Mouse (Mus musculus): Measurements from ENCODE around the gene Tmsb10.

Tmsb10 gene

DNA sequence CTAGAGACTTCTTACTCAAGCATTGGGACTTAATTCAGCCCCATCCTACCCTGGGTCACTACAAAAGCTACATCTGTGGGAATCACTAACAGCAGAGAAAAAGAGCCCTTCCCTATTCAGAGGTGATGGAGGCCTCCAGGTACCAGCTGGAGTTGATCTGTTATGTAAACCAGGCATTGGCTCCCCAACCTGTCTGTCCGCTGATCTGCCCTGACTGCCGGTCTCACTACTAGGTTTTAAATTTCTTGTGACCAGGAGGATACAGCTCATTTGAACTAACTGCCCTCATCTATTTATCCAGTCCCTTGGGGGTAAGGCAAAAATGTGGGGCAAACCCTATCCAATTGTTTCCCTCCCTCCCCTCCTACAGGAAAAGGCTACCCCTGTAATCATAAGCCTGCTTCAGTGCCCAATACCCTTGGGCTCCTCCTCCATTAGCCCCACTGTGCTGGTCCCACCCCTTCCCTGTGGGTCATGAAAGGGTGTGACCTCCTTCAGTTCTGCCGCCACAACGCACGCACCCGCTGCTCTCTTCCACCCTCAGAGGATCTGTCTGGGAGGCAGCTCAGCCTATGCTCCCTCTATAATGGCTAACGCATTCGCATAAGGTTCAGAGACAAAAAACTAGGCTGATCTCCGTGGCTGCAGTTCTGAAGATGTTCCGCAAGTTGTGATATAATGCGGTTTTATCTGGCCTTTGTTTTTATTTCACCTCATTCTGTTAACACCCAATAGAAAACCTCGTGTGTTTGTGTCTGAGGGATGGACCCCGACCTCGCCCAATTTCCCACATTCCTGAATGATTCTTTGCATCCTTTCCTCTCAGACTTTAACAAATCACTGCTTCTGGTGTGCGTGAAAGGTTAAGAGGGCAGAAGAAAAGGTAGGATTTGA is 2.1 kb downstream of the Tmsb10 start:
- peak in 1 of 2 experiments; percentile 21 for DNase-seq (ENCODE audit: low spot score in 2 of 2)

- no peak for DNase-seq (ENCODE audit: low spot score in 2 of 2)
Measured at GRCm38 (mm10) chr6:72955517-72956198, 2.9 kb downstream of the Tmsb10 start.

GRCm38 (mm10) chr6:72954786-72955185 is 3.8 kb downstream of the Tmsb10 start:
- DNase-seq (ENCODE audit: low spot score in 2 of 2) = no peak

- DNase-seq (ENCODE audit: low spot score in 2 of 2) = no peak
Measured at GRCm38 (mm10) chr6:72952967-72953366, 5.6 kb downstream of the Tmsb10 start.

DNA sequence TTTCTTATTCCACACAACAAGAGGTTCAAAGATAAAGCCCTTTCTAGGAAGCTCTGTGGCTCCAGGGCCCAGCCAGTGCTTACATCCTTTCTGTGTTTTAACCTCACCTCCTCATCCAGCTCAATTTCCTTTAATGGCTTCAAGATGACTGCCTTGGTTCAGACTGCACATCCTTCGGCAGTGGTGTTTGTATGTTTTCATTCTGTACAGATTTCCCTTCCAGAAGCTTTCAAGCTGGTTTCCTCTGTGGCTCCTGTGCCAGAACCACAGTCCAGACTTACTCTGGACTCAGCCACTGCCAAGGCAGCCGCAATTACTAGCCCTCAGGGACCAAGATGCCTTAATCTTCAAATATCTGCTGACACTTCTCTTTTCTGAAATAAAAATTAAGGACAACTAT is 6.3 kb downstream of the Tmsb10 start:
- DNase-seq (ENCODE audit: low spot score in 2 of 2) = no peak

GRCm38 (mm10) chr6:72949161-72949756 is 9.3 kb downstream of the Tmsb10 start:
- DNase-seq (ENCODE audit: low spot score in 2 of 2) = peak; percentile 53 to 87

DNA sequence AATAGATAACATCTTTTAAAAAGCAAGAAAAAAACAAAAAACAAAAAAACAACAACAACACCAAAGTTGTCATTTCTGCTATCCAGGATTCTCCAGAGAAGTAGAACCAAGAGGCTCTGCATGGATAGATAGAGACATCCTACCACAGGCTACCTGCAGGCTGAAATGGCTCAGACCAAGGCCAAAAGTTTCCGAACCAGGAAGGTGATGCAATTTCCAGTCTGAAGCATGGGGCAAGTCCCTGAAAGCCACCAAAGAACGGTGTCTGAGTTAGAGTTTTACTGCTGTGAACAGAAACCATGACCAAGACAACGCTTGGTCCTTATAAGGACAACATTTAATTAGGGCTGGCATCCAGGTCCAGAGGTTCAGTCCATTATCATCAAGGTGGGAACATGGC is 10.2 kb downstream of the Tmsb10 start:
- DNase-seq (ENCODE audit: low spot score in 2 of 2) = no peak

GRCm38 (mm10) chr6:72947960-72948359 is 10.6 kb downstream of the Tmsb10 start:
- no peak for DNase-seq (ENCODE audit: low spot score in 2 of 2)

GRCm38 (mm10) chr6:72940493-72940892 is 18.1 kb downstream of the Tmsb10 start:
- peak in 1 of 2 experiments; percentile 84 for DNase-seq (ENCODE audit: low spot score in 2 of 2)

DNA sequence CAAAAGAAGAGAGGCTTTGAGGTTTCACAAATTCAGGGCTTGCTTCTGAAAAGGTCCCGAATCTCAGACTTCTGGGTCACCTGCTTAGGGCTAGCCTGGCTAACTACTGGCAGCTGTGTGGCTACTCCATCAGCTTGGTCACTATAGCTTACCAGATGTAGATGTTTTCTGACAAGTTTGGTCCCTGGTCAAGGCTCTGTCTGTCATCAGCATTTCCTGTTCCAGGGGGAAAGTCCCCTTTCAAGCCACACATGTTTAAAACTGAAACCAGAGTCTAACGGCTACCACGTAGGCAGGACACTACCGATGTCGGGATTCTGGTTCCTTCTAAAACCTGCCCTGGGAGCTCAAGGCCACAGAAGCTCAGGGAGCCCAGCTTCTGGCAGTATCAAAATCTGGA is 20.7 kb downstream of the Tmsb10 start:
- DNase-seq (ENCODE audit: low spot score in 2 of 2) = no peak

DNA sequence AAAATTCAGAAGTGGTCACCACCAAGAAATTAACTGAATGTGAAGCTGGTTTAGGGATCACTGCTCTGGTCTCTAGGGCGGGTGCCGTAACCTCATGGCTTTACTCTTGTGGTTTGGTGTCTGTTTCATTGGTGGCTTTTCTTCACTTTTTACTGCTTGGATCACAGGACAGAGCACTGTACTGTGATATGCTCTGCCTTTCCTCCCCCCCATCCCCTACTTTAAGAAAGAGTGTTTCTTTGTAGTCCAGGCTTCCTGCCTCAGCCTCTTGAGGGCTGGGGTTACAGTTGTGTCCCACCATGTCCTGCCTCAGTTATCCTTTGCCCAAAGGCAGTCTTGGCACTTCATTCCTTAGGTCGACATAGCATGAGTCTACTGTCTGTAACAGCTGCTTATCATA is 21.1 kb downstream of the Tmsb10 start:
- no peak for DNase-seq (ENCODE audit: low spot score in 2 of 2)

GRCm38 (mm10) chr6:72932955-72933354 is 25.6 kb downstream of the Tmsb10 start:
- DNase-seq (ENCODE audit: low spot score in 2 of 2) = no peak

DNA sequence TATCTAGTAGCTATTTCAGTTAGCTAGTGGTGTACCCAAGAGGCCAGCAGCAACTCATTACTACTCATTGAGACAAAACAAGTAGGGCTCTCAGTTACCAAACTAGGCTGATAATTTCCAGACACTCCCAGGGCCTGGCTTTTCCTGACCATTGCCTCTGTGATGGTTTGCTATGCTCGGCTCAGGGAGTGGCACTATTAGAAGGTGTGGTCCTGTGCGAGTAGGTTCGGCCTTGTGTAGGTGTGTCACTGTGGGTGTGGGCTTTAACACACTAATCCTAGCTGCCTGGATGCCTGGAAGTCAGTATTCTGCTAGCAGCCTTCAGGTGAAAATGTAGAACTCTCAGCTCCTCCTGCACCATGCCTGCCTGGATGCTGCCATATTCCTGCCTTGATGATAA is 27.0 kb downstream of the Tmsb10 start:
- DNase-seq (ENCODE audit: low spot score in 2 of 2) = no peak

DNA sequence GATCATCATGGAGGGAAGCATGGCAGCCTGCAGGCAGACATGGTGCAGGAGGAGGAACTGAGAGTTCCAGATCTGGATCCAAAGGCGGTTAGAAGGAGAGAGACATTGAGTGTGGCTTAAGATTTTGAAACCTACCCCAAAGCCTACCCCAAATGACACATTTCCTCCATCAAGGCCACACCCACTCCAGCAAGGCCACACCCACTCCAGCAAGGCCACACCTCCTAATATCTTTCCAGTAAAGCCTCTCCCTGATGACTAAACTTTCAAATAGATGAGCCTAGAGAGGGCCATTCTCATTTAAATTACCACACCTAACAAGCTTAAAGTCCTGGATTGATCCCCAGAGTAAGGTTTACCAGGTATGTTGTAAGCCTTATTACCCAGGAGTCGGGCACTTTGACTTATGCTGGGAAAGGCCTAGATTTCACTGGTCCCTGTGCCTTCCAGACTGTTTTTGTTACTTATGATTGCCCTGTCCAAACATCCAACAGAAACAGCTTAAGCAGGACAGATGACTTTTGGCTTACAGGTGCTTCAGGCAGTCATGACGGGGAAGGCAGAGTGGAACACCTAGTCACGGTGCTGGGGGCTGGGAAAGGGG is 28.7 kb downstream of the Tmsb10 start:
- no peak for DNase-seq (ENCODE audit: low spot score in 2 of 2)

DNA sequence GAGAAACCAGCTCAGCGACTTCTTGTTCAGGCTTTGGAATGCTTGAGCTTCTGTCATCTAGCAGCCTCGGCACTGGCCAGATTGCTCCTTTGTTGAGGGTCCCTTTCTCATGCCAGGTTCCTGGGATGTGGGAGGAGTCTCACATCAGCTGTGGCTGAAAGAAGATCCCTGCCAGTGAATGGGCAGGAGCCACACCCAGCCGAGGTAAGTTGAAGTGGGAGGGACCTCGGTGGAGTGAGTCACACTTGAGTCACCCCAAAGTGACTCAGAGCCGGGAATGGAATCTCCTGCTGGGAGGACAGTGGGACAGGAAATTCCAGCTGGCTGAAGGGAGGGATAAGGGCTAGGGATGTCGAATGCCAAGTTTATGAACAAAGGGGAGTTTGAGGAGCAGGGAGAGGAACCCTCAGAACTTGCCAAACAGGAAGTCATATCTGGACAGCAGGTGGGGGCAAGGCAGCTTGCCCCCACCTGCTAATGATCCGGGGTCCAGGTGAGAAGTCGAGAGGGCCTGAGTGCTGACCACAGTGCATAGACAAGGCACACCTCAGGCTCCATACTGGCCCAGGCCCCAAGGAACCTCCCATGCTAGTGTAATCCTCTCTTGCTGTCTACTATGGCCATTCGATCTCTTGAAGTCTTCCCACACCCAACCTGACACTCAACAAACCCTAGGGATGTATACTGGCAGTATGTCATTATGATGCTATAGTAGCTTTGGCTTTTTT is 31.6 kb downstream of the Tmsb10 start:
- peak in 1 of 2 experiments; percentile 21 for DNase-seq (ENCODE audit: low spot score in 2 of 2)

GRCm38 (mm10) chr6:72926031-72926430 is 32.5 kb downstream of the Tmsb10 start:
- DNase-seq (ENCODE audit: low spot score in 2 of 2) = no peak

GRCm38 (mm10) chr6:72923381-72923780 is 35.2 kb downstream of the Tmsb10 start:
- no peak for DNase-seq (ENCODE audit: low spot score in 2 of 2)

DNA sequence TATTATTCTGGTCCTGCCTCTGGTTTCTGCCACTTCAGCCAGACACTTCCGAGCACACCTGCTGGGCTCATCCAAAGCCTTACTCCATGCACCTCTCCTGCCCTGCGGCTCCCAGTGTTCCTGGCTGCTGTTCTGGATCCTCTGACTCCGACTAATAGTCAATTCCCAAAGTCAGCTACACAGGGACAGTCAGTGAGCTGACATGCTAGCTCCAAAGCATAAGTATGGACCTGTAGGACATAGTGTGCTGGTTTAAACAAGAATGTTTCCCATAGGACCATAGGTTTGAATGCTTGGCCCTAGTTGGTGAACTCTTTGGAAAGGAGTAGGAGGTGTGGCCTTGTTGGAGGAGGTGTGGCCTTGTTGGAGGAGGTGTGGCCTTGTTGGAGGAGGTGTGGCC is 37.5 kb downstream of the Tmsb10 start:
- DNase-seq (ENCODE audit: low spot score in 2 of 2) = no peak

GRCm38 (mm10) chr6:72918510-72919033 is 40.0 kb downstream of the Tmsb10 start:
- no peak for DNase-seq (ENCODE audit: low spot score in 2 of 2)

DNA sequence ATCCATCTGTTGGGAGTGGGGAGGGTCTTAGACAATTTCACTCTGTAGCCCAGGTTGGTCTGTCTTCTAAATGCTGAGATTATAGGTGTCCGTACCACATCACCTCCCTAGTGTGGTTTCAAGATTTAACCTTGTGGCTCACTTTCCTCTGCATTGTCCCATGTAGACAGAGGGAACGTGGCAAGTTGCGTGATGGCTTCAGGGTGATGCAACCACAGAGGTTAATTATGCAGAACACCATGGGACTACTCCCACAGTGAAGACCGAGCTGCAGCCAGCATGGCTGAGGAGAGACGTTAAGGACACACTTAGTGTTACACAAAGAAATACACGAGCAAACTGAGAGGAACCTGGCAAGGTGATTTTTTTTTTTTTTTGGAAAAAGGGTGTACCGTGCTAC is 42.2 kb downstream of the Tmsb10 start:
- DNase-seq (ENCODE audit: low spot score in 2 of 2) = no peak

DNA sequence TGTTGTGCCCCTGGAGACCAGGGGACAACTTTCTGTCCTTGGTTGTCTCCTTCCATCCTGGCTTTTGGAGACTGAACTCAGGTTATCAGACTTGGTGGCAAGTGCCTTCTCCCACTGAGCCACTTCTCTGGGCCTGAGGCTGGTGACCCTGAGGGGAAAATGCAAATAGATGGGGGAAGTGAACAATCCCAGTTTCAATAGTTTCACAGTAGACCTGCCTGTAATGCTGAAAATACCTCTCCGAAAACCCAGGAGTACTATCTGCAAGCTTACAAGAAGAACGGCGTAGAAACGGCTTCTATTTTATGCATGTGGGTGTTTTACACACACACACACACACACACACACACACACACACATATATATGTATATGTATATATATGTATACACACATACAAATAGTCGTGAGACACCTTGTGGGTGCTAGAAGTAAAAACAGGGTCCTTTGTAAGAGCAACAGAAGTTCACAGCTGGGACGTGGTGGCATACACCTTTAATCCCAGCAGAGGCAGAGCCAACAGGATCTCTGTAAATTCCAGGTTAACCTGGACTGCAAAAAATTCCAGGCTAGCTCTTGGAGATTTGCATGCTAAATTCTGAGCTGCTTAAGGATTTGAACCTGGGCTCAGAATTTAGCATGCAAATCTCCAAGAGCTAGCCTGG is 44.3 kb downstream of the Tmsb10 start:
- DNase-seq (ENCODE audit: low spot score in 2 of 2) = no peak
